Mouse (Mus musculus) embryonic facial prominence, embryonic 10.5 days (tissue): ENCODE results near the gene Aloxe3. TPM values are rescaled to one million over a fixed set of nuclear protein-coding genes. Genes with fewer than 3 reads are reported as not detected.

Experiments used
- DNase-seq: peaks from one replicate; pipeline ENCODE4 v3.0.0-alpha.2; 2017; ENCODE audit warnings: low spot score
- H3K27ac ChIP-seq: fragments of 300-500 bp; sonication (generic); replicated peaks from 2 replicates; pipeline ENCODE4 v1.5.1; 2016; ENCODE audit warnings: mild to moderate bottlenecking
- H3K27me3 ChIP-seq: fragments of 300-500 bp; sonication (generic); replicated peaks from 2 replicates; pipeline ENCODE4 v1.6.1; 2016; ENCODE audit warnings: low read depth, mild to moderate bottlenecking; ENCODE audit not compliant: poor library complexity, severe bottlenecking
- H3K36me3 ChIP-seq: fragments of 300-500 bp; sonication (generic); replicated peaks from 2 replicates; pipeline ENCODE4 v1.6.1; 2016; ENCODE audit warnings: mild to moderate bottlenecking, moderate library complexity
- H3K4me1 ChIP-seq: fragments of 300-500 bp; sonication (generic); 2 replicates; pipeline ENCODE4 v1.6.1; 2016
- H3K4me3 ChIP-seq: fragments of 300-500 bp; sonication (generic); 2 replicates; pipeline ENCODE4 v1.5.1; 2016; ENCODE audit warnings: mild to moderate bottlenecking, moderate library complexity
- H3K9me3 ChIP-seq: fragments of 300-500 bp; sonication (generic); 2 replicates; pipeline ENCODE4 v1.6.1; 2016; ENCODE audit warnings: mild to moderate bottlenecking
- WGBS: fragments of 180-500 bp; shearing (Covaris S2); methylation state at CpG from one replicate; pipeline ENCODE4 v1.1.7; 2016; 5-methylcytosine and 5-hydroxymethylcytosine counted together
- polyA plus RNA-seq: library from polyadenylated mRNA; unstranded; fragments of >200 nt; fragmentation: Nextera tagmentation; extraction: Ambion mirVana; gene quantifications from 2 replicates; pipeline ENCODE4 v1.2.1, GENCODE M21; 2016

The Aloxe3 gene
- 0.04 and 0.19 TPM in 2 replicates for polyA plus RNA-seq

DNA sequence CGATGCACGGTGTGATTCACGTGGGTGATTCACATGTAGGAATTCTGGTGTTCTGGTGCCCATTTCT, at the start of gene Aloxe3:
Gene Aloxe3, plus strand, starts transcription at position 45 of the 67 bp plus-strand sequence.
- Histone ChIP-seq H3K4me1 (peaks cover 42% of the 10 kb centered on the region), H3K36me3 (no peaks in the 10 kb centered on the region), H3K27me3 (peaks cover 42% of the 10 kb centered on the region), H3K9me3 (no peaks in the 10 kb centered on the region), H3K4me3 (peak within 1 kb of the TSS; percentile 74), H3K27ac (peak within 1 kb of the TSS; percentile 54; the same call in 1 of the 2 replicates)
- DNase-seq: no peak
- 5% methylated on average over 3 of the region's 3 CpGs for WGBS

DNA sequence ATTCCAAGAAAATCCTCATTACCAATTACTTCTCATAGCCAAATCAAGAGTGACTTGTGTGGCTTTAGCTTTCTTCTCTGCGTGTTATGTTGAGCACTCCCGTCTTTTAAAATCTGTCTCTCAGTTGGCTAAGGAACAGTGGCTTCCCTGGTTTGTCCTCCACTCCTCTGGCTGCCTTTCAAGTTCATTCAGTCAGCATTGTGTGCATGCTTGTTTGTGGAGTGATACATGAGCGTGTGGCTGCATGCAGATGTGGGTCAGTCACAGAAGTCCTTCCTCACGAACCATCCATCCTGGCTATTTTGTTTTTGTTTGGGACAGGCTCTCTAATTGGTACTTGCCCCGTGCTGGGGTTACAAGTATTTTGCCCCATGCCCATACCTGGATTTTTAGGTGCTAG, 49.1 kb upstream of the Aloxe3 start:
- Histone ChIP-seq H3K4me3 (no peak overlapping the region), H3K27me3 (no peaks in the 10 kb centered on the region), H3K9me3 (no peaks in the 10 kb centered on the region), H3K36me3 (no peaks in the 10 kb centered on the region), H3K27ac (no peak overlapping the region), H3K4me1 (peaks cover 33% of the 10 kb centered on the region)
- 78% methylated on average over 5 of the region's 5 CpGs for WGBS
- DNase-seq: no peak

DNA sequence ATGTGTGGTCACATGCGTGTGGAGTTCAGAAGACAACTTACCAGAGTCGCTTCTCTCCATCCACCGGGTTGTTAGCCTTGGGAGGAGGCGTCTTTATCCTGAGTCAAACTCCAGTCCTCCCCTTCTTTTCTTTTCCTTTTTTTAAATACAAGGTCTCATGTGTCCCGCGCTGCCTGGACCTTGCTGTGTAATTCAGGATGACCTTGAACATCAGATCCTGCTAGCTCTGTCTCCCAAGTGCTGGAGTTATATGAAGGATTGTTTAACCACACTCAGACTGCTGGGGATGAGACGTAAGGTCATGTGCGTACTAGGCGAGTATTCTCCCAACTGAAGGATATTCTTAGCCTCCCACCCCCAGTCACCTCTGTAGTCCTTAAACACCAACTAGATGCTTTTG, 48.4 kb upstream of the Aloxe3 start:
- Histone ChIP-seq H3K36me3 (no peaks in the 10 kb centered on the region), H3K9me3 (no peaks in the 10 kb centered on the region), H3K27me3 (no peaks in the 10 kb centered on the region), H3K27ac (no peak overlapping the region), H3K4me3 (no peak overlapping the region), H3K4me1 (peaks cover 25% of the 10 kb centered on the region)
- DNase-seq: no peak
- WGBS: 88% methylated on average over 9 of the region's 9 CpGs

GRCm38 (mm10) chr11:69078041-69078440, 47.7 kb upstream of the Aloxe3 start:
- Histone ChIP-seq H3K36me3 (no peaks in the 10 kb centered on the region), H3K4me3 (no peak overlapping the region), H3K27me3 (no peaks in the 10 kb centered on the region), H3K27ac (no peak overlapping the region), H3K4me1 (peaks cover 20% of the 10 kb centered on the region), H3K9me3 (no peaks in the 10 kb centered on the region)
- 74% methylated on average over 6 of the region's 6 CpGs for WGBS
- DNase-seq: no peak

- Histone ChIP-seq H3K4me1 (peaks cover 19% of the 10 kb centered on the region), H3K4me3 (0 out of 2 replicates have a peak overlapping the region, but pooled peaks have one; percentile 0)
- 75% methylated on average over 5 of the region's 5 CpGs for WGBS
Observed at GRCm38 (mm10) chr11:69078805-69079438, 46.8 kb upstream of the Aloxe3 start.

GRCm38 (mm10) chr11:69080102-69080854, 45.4 kb upstream of the Aloxe3 start:
- no peak for DNase-seq
- WGBS: 84% methylated on average over 15 of the region's 15 CpGs

More at GRCm38 (mm10) chr11:69078805-69079438, 46.8 kb upstream of the Aloxe3 start:
- no peaks in the 10 kb centered on the region for H3K36me3 ChIP-seq
- H3K27me3 ChIP-seq: no peaks in the 10 kb centered on the region
- no peak for DNase-seq
- H3K27ac ChIP-seq: no peak overlapping the region
- H3K9me3 ChIP-seq: no peaks in the 10 kb centered on the region

DNA sequence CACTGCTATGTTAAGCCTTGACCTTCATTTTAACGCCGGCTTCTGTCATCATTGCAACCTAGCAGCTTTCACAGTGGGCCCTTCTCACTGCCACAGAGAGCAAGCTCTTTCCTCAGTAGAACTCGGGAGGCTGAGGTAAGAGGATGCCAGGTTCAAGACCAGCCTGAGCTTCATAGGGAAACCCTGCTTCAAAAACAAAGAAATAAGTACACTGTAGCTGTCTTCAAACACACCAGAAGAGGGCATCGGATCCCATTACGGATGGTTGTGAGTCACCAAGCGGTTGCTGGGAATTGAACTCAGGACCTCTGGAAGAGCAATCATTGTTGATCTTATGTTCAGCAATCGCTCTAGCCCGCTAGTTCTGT, 44.9 kb upstream of the Aloxe3 start:
- DNase-seq: no peak
- no peaks in the 10 kb centered on the region for H3K36me3 ChIP-seq
- 90% methylated on average over 8 of the region's 8 CpGs for WGBS

More at GRCm38 (mm10) chr11:69080102-69080854, 45.4 kb upstream of the Aloxe3 start:
- Histone ChIP-seq H3K36me3 (no peaks in the 10 kb centered on the region), H3K9me3 (no peaks in the 10 kb centered on the region), H3K27ac (no peak overlapping the region), H3K27me3 (no peaks in the 10 kb centered on the region), H3K4me1 (peaks cover 10% of the 10 kb centered on the region; the same call in 1 of the 2 replicates), H3K4me3 (no peak overlapping the region)

GRCm38 (mm10) chr11:69081613-69082012, 44.1 kb upstream of the Aloxe3 start:
- H3K27ac ChIP-seq: no peak overlapping the region
- no peak for DNase-seq
- H3K27me3 ChIP-seq: no peaks in the 10 kb centered on the region
- H3K9me3 ChIP-seq: no peaks in the 10 kb centered on the region
- peaks cover 14% of the 10 kb centered on the region for H3K4me1 ChIP-seq
- 0 out of 2 replicates have a peak overlapping the region, but pooled peaks have one; percentile 25 for H3K4me3 ChIP-seq
- 86% methylated on average over 7 of the region's 7 CpGs for WGBS
- no peaks in the 10 kb centered on the region for H3K36me3 ChIP-seq

More for the DNA sequence above, 44.9 kb upstream of the Aloxe3 start:
- no peaks in the 10 kb centered on the region for H3K27me3 ChIP-seq
- H3K4me3 ChIP-seq: no peak overlapping the region
- no peaks in the 10 kb centered on the region for H3K9me3 ChIP-seq
- no peak overlapping the region for H3K27ac ChIP-seq
- H3K4me1 ChIP-seq: peaks cover 13% of the 10 kb centered on the region

- no peak overlapping the region for H3K4me3 ChIP-seq
- peaks cover 13% of the 10 kb centered on the region for H3K36me3 ChIP-seq
- no peak overlapping the region for H3K27ac ChIP-seq
- 63% methylated on average over 6 of the region's 6 CpGs for WGBS
- H3K4me1 ChIP-seq: peaks cover 42% of the 10 kb centered on the region
- no peaks in the 10 kb centered on the region for H3K27me3 ChIP-seq
- no peaks in the 10 kb centered on the region for H3K9me3 ChIP-seq
- no peak for DNase-seq
Observed at GRCm38 (mm10) chr11:69085608-69086007, 40.1 kb upstream of the Aloxe3 start.

DNA sequence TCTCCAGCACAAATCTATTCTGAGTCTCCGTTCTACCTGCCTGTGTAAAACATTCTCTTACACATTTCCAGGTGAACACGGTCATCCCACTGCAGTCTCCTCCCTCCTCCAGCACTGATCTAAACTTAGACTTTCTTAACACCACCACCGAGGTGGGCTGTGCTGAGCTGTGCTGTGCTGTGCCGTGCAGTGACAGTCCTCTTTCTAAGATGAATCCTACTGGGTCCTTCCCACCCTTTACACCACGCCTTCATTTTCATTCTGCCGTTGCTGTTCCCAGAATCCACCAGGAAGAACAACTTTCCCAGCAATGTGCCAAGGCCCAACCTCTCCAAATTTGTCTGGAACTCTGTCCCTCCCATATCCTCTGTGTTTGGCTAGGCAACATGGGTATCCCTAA, 39.3 kb upstream of the Aloxe3 start:
- Histone ChIP-seq H3K36me3 (peaks cover 20% of the 10 kb centered on the region), H3K27me3 (no peaks in the 10 kb centered on the region), H3K9me3 (no peaks in the 10 kb centered on the region), H3K4me3 (no peak overlapping the region), H3K4me1 (peaks cover 42% of the 10 kb centered on the region), H3K27ac (peak overlapping the region; percentile 71; the same call in 1 of the 2 replicates)
- no peak for DNase-seq
- WGBS: 76% methylated on average over 6 of the region's 6 CpGs

DNA sequence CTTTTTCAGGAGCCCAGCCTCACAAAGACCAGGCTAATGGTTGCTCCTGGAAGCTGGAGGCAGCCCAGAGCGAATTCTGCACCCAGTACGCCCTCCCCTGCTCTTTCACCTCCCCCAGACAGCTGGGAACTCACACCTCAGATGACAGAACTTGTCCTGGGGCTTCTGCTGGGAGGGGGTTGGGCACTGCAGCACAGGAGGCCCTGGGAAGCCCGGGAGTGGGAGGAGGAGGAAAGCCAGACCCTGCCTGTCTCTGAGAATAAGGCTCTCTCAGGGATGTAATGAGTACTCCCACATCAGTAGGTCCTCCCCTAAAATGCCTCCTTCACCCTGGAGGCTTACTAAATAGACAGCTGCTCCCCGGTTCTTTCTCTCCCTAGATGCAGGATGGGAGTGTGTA, 38.6 kb upstream of the Aloxe3 start:
- no peaks in the 10 kb centered on the region for H3K9me3 ChIP-seq
- H3K27ac ChIP-seq: peak overlapping the region; percentile 71
- H3K27me3 ChIP-seq: no peaks in the 10 kb centered on the region
- peak overlapping the region; percentile 87; the same call in 1 of the 2 replicates for H3K4me3 ChIP-seq
- H3K4me1 ChIP-seq: peaks cover 42% of the 10 kb centered on the region
- peak; percentile 44 for DNase-seq
- peaks cover 27% of the 10 kb centered on the region for H3K36me3 ChIP-seq
- 31% methylated on average over 4 of the region's 4 CpGs for WGBS

GRCm38 (mm10) chr11:69087597-69087996, 38.1 kb upstream of the Aloxe3 start:
- Histone ChIP-seq H3K4me3 (peak overlapping the region; percentile 87), H3K4me1 (peaks cover 42% of the 10 kb centered on the region), H3K9me3 (no peaks in the 10 kb centered on the region), H3K27ac (peak overlapping the region; percentile 99), H3K36me3 (peaks cover 31% of the 10 kb centered on the region), H3K27me3 (no peaks in the 10 kb centered on the region)
- DNase-seq: no peak
- WGBS: 75% methylated on average over 2 of the region's 2 CpGs
